Mouse (Mus musculus) intestine, embryonic 14.5 days (tissue): ENCODE measurements around the gene Rab23. TPM values are rescaled to one million over a fixed set of nuclear protein-coding genes. Genes with fewer than 3 reads are reported as not detected.

ENCODE experiments used
- ATAC-seq: fragments of 200-750 bp; cut with Nextera tagmentation; replicated peaks from 2 replicates; pipeline ENCODE4 v1.8.0; 2017; ENCODE audit warnings: low read depth, moderate number of reproducible peaks, moderate TSS enrichment, moderate library complexity; ENCODE audit not compliant: low FRiP score, low TSS enrichment
- DNase-seq: peaks from one replicate; pipeline ENCODE4 v3.0.0-alpha.2; 2018; ENCODE audit warnings: low spot score
- H3K27ac ChIP-seq: fragments of 300-500 bp; sonication (generic); 2 replicates; pipeline ENCODE4 v1.5.1; 2014; ENCODE audit warnings: low read depth, mild to moderate bottlenecking, control low read depth
- H3K27me3 ChIP-seq: fragments of 300-500 bp; sonication (generic); replicated peaks from 2 replicates; pipeline ENCODE4 v1.6.1; 2014; ENCODE audit warnings: low read length, control low read depth; ENCODE audit not compliant: control insufficient read depth, insufficient read depth
- H3K36me3 ChIP-seq: fragments of 300-500 bp; sonication (generic); 2 replicates; pipeline ENCODE4 v1.6.1; 2014; ENCODE audit warnings: low read length, control low read depth; ENCODE audit not compliant: control insufficient read depth, insufficient read depth
- H3K4me1 ChIP-seq: fragments of 300-500 bp; sonication (generic); replicated peaks from 2 replicates; pipeline ENCODE4 v1.6.1; 2014; ENCODE audit warnings: low read length, control low read depth, mixed read lengths; ENCODE audit not compliant: control insufficient read depth, insufficient read depth
- H3K4me2 ChIP-seq: fragments of 300-500 bp; sonication (generic); 2 replicates; pipeline ENCODE4 v1.6.1; 2014; ENCODE audit warnings: low read length
- H3K4me3 ChIP-seq: fragments of 300-500 bp; sonication (generic); 2 replicates; pipeline ENCODE4 v1.5.1; 2014; ENCODE audit warnings: low read depth, low read length, control low read depth, mixed read lengths
- H3K9ac ChIP-seq: fragments of 300-500 bp; sonication (generic); 2 replicates; pipeline ENCODE4 v1.6.1; 2014; ENCODE audit warnings: mild to moderate bottlenecking, low read length
- H3K9me3 ChIP-seq: fragments of 300-500 bp; sonication (generic); 2 replicates; pipeline ENCODE4 v1.6.1; 2016; ENCODE audit warnings: low read length, control low read depth; ENCODE audit not compliant: control insufficient read depth
- WGBS: fragments of 180-500 bp; shearing (Covaris S2); extraction: QIAGEN DNeasy Blood & Tissue Kit; methylation state at CpG from one replicate; pipeline ENCODE4 v1.1.7; 2014; 5-methylcytosine and 5-hydroxymethylcytosine counted together
- polyA plus RNA-seq: library from polyadenylated mRNA; unstranded; fragments of >200 nt; fragmentation: Nextera tagmentation; extraction: Ambion mirVana; gene quantifications from 2 replicates; pipeline ENCODE4 v1.2.1, GENCODE M21; 2014

Gene Rab23
- polyA plus RNA-seq, 1 experiment from 2014 or later: 23.2 TPM

GRCm38 (mm10) chr1:33714796-33715195 lies 4.9 kb upstream of the Rab23 start:
- Histone ChIP-seq H3K9ac (no peak overlapping the region), H3K4me2 (no peak overlapping the region), H3K4me1 (no peaks in the 10 kb centered on the region), H3K27me3 (no peaks in the 10 kb centered on the region), H3K27ac (no peak overlapping the region), H3K36me3 (no peaks in the 10 kb centered on the region), H3K9me3 (no peaks in the 10 kb centered on the region), H3K4me3 (no peak overlapping the region)
- 5% methylated on average over 10 of the region's 10 CpGs for WGBS
- DNase-seq (no peak), ATAC-seq (no peak)

- H3K9me3 ChIP-seq: no peaks in the 10 kb centered on the region
- no peaks in the 10 kb centered on the region for H3K27me3 ChIP-seq
- no peak overlapping the region for H3K27ac ChIP-seq
- peaks cover 9% of the 10 kb centered on the region; the same call in 1 of the 2 replicates for H3K36me3 ChIP-seq
- no peak for ATAC-seq
- no peak for DNase-seq
- peaks cover 7% of the 10 kb centered on the region for H3K4me1 ChIP-seq
- 86% methylated on average over 1 of the region's 1 CpGs for WGBS
- H3K9ac ChIP-seq: no peak overlapping the region
- no peak overlapping the region for H3K4me2 ChIP-seq
- no peak overlapping the region for H3K4me3 ChIP-seq
These were observed 2.1 kb upstream of the Rab23 start for GRCm38 (mm10) chr1:33717636-33718035.

GRCm38 (mm10) chr1:33720231-33720630 lies 544 bp downstream of the Rab23 start:
- WGBS: 0% methylated on average over 41 of the region's 41 CpGs
- H3K4me3 ChIP-seq: peak overlapping the region; percentile 68
- ATAC-seq (peak; percentile 63), DNase-seq (no peak)
- peak overlapping the region; percentile 87 for H3K9ac ChIP-seq
- peak overlapping the region; percentile 85 for H3K27ac ChIP-seq
- peaks cover 30% of the 10 kb centered on the region for H3K36me3 ChIP-seq
- H3K27me3 ChIP-seq: no peaks in the 10 kb centered on the region
- peaks cover 7% of the 10 kb centered on the region for H3K4me1 ChIP-seq
- H3K4me2 ChIP-seq: peak overlapping the region; percentile 68
- H3K9me3 ChIP-seq: no peaks in the 10 kb centered on the region

GRCm38 (mm10) chr1:33721020-33721419 lies 1.3 kb downstream of the Rab23 start:
- DNase-seq: no peak
- Histone ChIP-seq H3K27ac (no peak overlapping the region), H3K4me2 (peak overlapping the region; percentile 68), H3K9ac (no peak overlapping the region), H3K9me3 (no peaks in the 10 kb centered on the region), H3K4me3 (peak overlapping the region; percentile 68; the same call in 1 of the 2 replicates), H3K27me3 (no peaks in the 10 kb centered on the region), H3K4me1 (peaks cover 7% of the 10 kb centered on the region), H3K36me3 (peaks cover 38% of the 10 kb centered on the region)
- ATAC-seq: no peak
- 88% methylated on average over 7 of the region's 7 CpGs for WGBS

GRCm38 (mm10) chr1:33724516-33724915 lies 4.8 kb downstream of the Rab23 start:
- Histone ChIP-seq H3K9ac (no peak overlapping the region), H3K4me1 (peaks cover 7% of the 10 kb centered on the region), H3K4me3 (no peak overlapping the region), H3K27me3 (no peaks in the 10 kb centered on the region), H3K36me3 (peaks cover 62% of the 10 kb centered on the region), H3K9me3 (no peaks in the 10 kb centered on the region), H3K4me2 (no peak overlapping the region), H3K27ac (no peak overlapping the region)
- DNase-seq (no peak), ATAC-seq (no peak)
- 84% methylated on average over 6 of the region's 6 CpGs for WGBS

- 90% methylated on average over 5 of the region's 5 CpGs for WGBS
- no peak overlapping the region for H3K4me3 ChIP-seq
- no peaks in the 10 kb centered on the region for H3K27me3 ChIP-seq
- no peak for DNase-seq
- H3K9ac ChIP-seq: no peak overlapping the region
- H3K27ac ChIP-seq: no peak overlapping the region
- ATAC-seq: no peak
- H3K36me3 ChIP-seq: peaks cover 67% of the 10 kb centered on the region
- H3K4me1 ChIP-seq: peaks cover 7% of the 10 kb centered on the region
- H3K4me2 ChIP-seq: no peak overlapping the region
- no peaks in the 10 kb centered on the region for H3K9me3 ChIP-seq
These were observed 5.4 kb downstream of the Rab23 start for GRCm38 (mm10) chr1:33725086-33725485.

- Histone ChIP-seq H3K27me3 (no peaks in the 10 kb centered on the region), H3K4me3 (no peak overlapping the region), H3K4me2 (no peak overlapping the region), H3K36me3 (peaks cover 82% of the 10 kb centered on the region), H3K9me3 (no peaks in the 10 kb centered on the region), H3K4me1 (no peaks in the 10 kb centered on the region), H3K27ac (no peak overlapping the region), H3K9ac (no peak overlapping the region)
- 91% methylated on average over 9 of the region's 9 CpGs for WGBS
- DNase-seq: no peak
- no peak for ATAC-seq
These were observed 13.4 kb downstream of the Rab23 start for GRCm38 (mm10) chr1:33733044-33733443.

GRCm38 (mm10) chr1:33734001-33734685 lies 14.5 kb downstream of the Rab23 start:
- H3K36me3 ChIP-seq: peaks cover 87% of the 10 kb centered on the region
- H3K9me3 ChIP-seq: no peaks in the 10 kb centered on the region
- ATAC-seq: no peak
- no peak overlapping the region for H3K27ac ChIP-seq
- no peak overlapping the region for H3K4me3 ChIP-seq
- 71% methylated on average over 5 of the region's 5 CpGs for WGBS
- DNase-seq: no peak
- no peaks in the 10 kb centered on the region for H3K27me3 ChIP-seq
- H3K4me1 ChIP-seq: no peaks in the 10 kb centered on the region
- no peak overlapping the region for H3K4me2 ChIP-seq
- H3K9ac ChIP-seq: no peak overlapping the region

- DNase-seq (no peak), ATAC-seq (no peak)
- Histone ChIP-seq H3K9me3 (no peaks in the 10 kb centered on the region), H3K9ac (no peak overlapping the region), H3K4me3 (no peak overlapping the region), H3K36me3 (peaks cover 81% of the 10 kb centered on the region), H3K27me3 (no peaks in the 10 kb centered on the region), H3K4me2 (no peak overlapping the region), H3K4me1 (no peaks in the 10 kb centered on the region), H3K27ac (no peak overlapping the region)
- 93% methylated on average over 11 of the region's 11 CpGs for WGBS
These were observed 18.6 kb downstream of the Rab23 start for GRCm38 (mm10) chr1:33738281-33738680.
